Mouse (Mus musculus) heart, embryonic 15.5 days (tissue): Measurements from ENCODE around the gene Cryab. TPM values are rescaled to one million over a fixed set of nuclear protein-coding genes. Genes with fewer than 3 reads are reported as not detected.

ENCODE experiments used
- ATAC-seq: fragments of 200-750 bp; cut with Nextera tagmentation; replicated peaks from 2 replicates; pipeline ENCODE4 v1.8.0; 2017; ENCODE audit warnings: low read depth, moderate TSS enrichment; ENCODE audit not compliant: insufficient number of reproducible peaks, insufficient read depth, low FRiP score
- H3K27ac ChIP-seq: fragments of 300-500 bp; sonication (generic); 2 replicates; pipeline ENCODE4 v1.5.1; 2015; ENCODE audit warnings: mild to moderate bottlenecking, inconsistent platforms
- H3K27me3 ChIP-seq: fragments of 300-500 bp; sonication (generic); 2 replicates; pipeline ENCODE4 v1.6.1; 2015; ENCODE audit warnings: inconsistent platforms
- H3K36me3 ChIP-seq: fragments of 300-500 bp; sonication (generic); 2 replicates; pipeline ENCODE4 v1.6.1; 2015; ENCODE audit warnings: mild to moderate bottlenecking, inconsistent platforms
- H3K4me1 ChIP-seq: fragments of 300-500 bp; sonication (generic); replicated peaks from 2 replicates; pipeline ENCODE4 v1.6.1; 2015; ENCODE audit warnings: inconsistent platforms
- H3K4me2 ChIP-seq: fragments of 300-500 bp; sonication (generic); 2 replicates; pipeline ENCODE4 v1.6.1; 2015; ENCODE audit warnings: inconsistent platforms, mild to moderate bottlenecking, moderate library complexity
- H3K4me3 ChIP-seq: fragments of 300-500 bp; sonication (generic); 2 replicates; pipeline ENCODE4 v1.5.1; 2015; ENCODE audit warnings: mild to moderate bottlenecking, inconsistent platforms
- H3K9ac ChIP-seq: fragments of 300-500 bp; sonication (generic); 2 replicates; pipeline ENCODE4 v1.6.1; 2015; ENCODE audit warnings: mild to moderate bottlenecking, inconsistent platforms
- H3K9me3 ChIP-seq: fragments of 300-500 bp; sonication (generic); replicated peaks from 2 replicates; pipeline ENCODE4 v1.6.1; 2016; ENCODE audit warnings: inconsistent platforms
- WGBS: fragments of 180-500 bp; shearing (Covaris S2); methylation state at CpG from one replicate; pipeline ENCODE4 v1.1.7; 2015; ENCODE audit warnings: mixed read lengths; 5-methylcytosine and 5-hydroxymethylcytosine counted together
- polyA plus RNA-seq: library from polyadenylated mRNA; unstranded; fragments of >200 nt; fragmentation: Nextera tagmentation; extraction: Ambion mirVana; gene quantifications from 2 replicates; pipeline ENCODE4 v1.2.1, GENCODE M21; 2015

Cryab gene
- polyA plus RNA-seq, 1 experiment from 2014 or later: 1,330 TPM

DNA sequence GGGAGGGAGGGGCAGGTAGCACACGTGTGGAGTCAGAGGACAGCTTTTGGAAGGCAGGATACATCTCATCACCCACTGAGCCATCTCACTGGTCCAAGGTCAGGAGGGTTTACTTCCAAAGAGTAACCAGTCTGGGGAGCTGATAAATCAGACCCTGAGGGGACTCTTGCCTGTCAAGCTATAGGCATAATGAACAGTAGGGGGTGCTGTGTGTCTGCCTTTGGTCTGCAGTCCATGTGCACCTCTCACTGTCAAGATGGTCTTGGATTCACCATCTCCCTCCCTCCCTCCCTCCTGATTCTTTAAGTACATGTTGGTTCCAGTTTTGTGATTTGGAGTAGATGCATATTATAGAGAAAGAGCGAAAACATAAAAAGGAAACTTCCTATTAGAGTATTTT, 49.9 kb downstream of the Cryab start:
- ATAC-seq: no peak
- Histone ChIP-seq H3K4me3 (no peak overlapping the region), H3K36me3 (peaks cover 40% of the 10 kb centered on the region), H3K4me2 (no peak overlapping the region), H3K9ac (no peak overlapping the region), H3K4me1 (no peaks in the 10 kb centered on the region), H3K27ac (no peak overlapping the region), H3K27me3 (no peaks in the 10 kb centered on the region), H3K9me3 (no peaks in the 10 kb centered on the region)
- WGBS: 63% methylated on average over 2 of the region's 2 CpGs

DNA sequence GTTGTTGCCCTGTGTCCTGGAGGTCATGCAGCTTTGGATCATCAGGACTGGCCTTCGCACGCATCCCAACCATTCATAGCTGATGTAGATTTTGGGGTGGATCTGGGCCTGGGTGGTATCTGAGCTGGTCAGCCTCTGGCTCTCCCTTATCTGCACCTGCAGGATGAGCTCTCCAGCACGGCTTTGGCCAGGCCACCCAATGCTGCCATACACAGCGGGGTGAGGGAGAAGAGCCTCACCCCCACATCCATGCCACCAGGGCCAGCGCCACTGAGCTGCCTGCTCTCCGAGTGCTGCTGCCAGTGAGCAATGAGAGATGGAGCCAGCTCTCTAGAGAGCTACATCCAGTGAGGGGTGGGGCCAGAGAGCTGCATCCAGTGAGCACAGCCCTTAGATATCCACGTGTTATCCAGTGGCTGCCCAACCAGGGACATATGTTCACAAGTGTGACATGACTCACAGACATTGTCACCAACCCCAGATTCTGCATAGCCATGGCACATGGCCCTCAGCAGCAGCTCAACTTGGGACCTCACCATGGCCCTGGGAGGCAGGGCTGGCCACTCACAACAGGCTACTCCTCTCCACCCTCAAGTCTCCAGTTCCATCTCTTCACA, 52.0 kb downstream of the Cryab start:
- Histone ChIP-seq H3K9ac (no peak overlapping the region), H3K36me3 (peaks cover 48% of the 10 kb centered on the region), H3K27me3 (no peaks in the 10 kb centered on the region), H3K4me3 (no peak overlapping the region), H3K4me2 (no peak overlapping the region), H3K4me1 (no peaks in the 10 kb centered on the region), H3K9me3 (no peaks in the 10 kb centered on the region), H3K27ac (no peak overlapping the region)
- 82% methylated on average over 7 of the region's 7 CpGs for WGBS
- ATAC-seq: no peak

Other genes starting within 250 kb of the Cryab start
- 82.3 and 83.6 TPM in 2 replicates for gene Pts, start 222.6 kb upstream of the Cryab start, polyA plus RNA-seq
- 3.1 and 3.4 TPM in 2 replicates for gene Il18, start 196.5 kb upstream of the Cryab start, polyA plus RNA-seq
- 0.13 and 0.25 TPM in 2 replicates for gene Bco2, start 196.1 kb upstream of the Cryab start, polyA plus RNA-seq
- gene Tex12, start 190.0 kb upstream of the Cryab start, polyA plus RNA-seq: not detected in 2 replicates
- gene Sdhd, start 147.5 kb upstream of the Cryab start, polyA plus RNA-seq: 661 and 746 TPM in 2 replicates
- gene Timm8b, start 147.4 kb upstream of the Cryab start, polyA plus RNA-seq: 216 and 279 TPM in 2 replicates
- 2.1 and 2.6 TPM in 2 replicates for gene Pih1d2, start 134.0 kb upstream of the Cryab start, polyA plus RNA-seq
- gene Nkapd1, start 133.9 kb upstream of the Cryab start, polyA plus RNA-seq: 14.5 and 16.4 TPM in 2 replicates
- 125 and 140 TPM in 2 replicates for gene Dlat, start 91.5 kb upstream of the Cryab start, polyA plus RNA-seq
- 9.1 and 9.2 TPM in 2 replicates for gene Dixdc1, start 11.8 kb upstream of the Cryab start, polyA plus RNA-seq
- gene 2310030G06Rik, start 4.8 kb upstream of the Cryab start, polyA plus RNA-seq: 8.7 and 9.2 TPM in 2 replicates
- 236 and 268 TPM in 2 replicates for gene Hspb2, start 1.0 kb downstream of the Cryab start, polyA plus RNA-seq
- 7.6 and 10.2 TPM in 2 replicates for gene Fdxacb1, start 16.9 kb downstream of the Cryab start, polyA plus RNA-seq
- gene Alg9, start 23.7 kb downstream of the Cryab start, polyA plus RNA-seq: 20.7 and 29.7 TPM in 2 replicates
- gene 1110032A03Rik, start 24.2 kb downstream of the Cryab start, polyA plus RNA-seq: 24.4 and 25.1 TPM in 2 replicates
- gene Ppp2r1b, start 94.0 kb downstream of the Cryab start, polyA plus RNA-seq: 33.4 and 42.5 TPM in 2 replicates